Mouse (Mus musculus) lung, postnatal 0 days (tissue): ENCODE measurements at regions not wholly inside any gene's neighbourhood (a gene's known extent, or its start where the extent isn't known, plus 50 kb on each side); places are given as distances from the start of the nearest gene placed in this dataset.
"Not testable (repeated sequence)": the region's sequence is repeated elsewhere in the genome, so short reads cannot be mapped to it uniquely, and the experiment has no call there.

Experiments
- ATAC-seq: fragments of 200-750 bp; cut with Nextera tagmentation; 2 replicates; pipeline ENCODE4 v1.8.0; 2017; ENCODE audit warnings: moderate library complexity
- DNase-seq: peaks from one replicate; pipeline ENCODE4 v3.0.0-alpha.2; 2016; ENCODE audit warnings: low spot score
- H3K27ac ChIP-seq: fragments of 300-500 bp; sonication (generic); 2 replicates; pipeline ENCODE4 v1.5.1; 2014; ENCODE audit warnings: antibody characterized with exemption, mild to moderate bottlenecking, low read length, mixed read lengths
- H3K27me3 ChIP-seq: fragments of 300-500 bp; sonication (generic); replicated peaks from 2 replicates; pipeline ENCODE4 v1.6.1; 2014; ENCODE audit warnings: low read length, mixed read lengths; ENCODE audit not compliant: insufficient read depth
- H3K36me3 ChIP-seq: fragments of 300-500 bp; sonication (generic); 2 replicates; pipeline ENCODE4 v1.6.1; 2014; ENCODE audit warnings: low read length, mixed read lengths; ENCODE audit not compliant: insufficient read depth
- H3K4me1 ChIP-seq: fragments of 300-500 bp; sonication (generic); 2 replicates; pipeline ENCODE4 v1.6.1; 2014; ENCODE audit warnings: antibody characterized with exemption, low read depth, low read length, mixed read lengths; ENCODE audit not compliant: insufficient read depth
- H3K4me2 ChIP-seq: fragments of 300-500 bp; sonication (generic); replicated peaks from 2 replicates; pipeline ENCODE4 v1.6.1; 2014; ENCODE audit warnings: low read depth, mild to moderate bottlenecking, low read length, moderate library complexity, mixed read lengths
- H3K4me3 ChIP-seq: fragments of 300-500 bp; sonication (generic); 2 replicates; pipeline ENCODE4 v1.5.1; 2014; ENCODE audit warnings: low read depth, low read length
- H3K9ac ChIP-seq: fragments of 300-500 bp; sonication (generic); replicated peaks from 2 replicates; pipeline ENCODE4 v1.6.1; 2014; ENCODE audit warnings: low read depth, mild to moderate bottlenecking
- H3K9me3 ChIP-seq: fragments of 300-500 bp; sonication (generic); 2 replicates; pipeline ENCODE4 v1.6.1; 2016; ENCODE audit warnings: low read length, mixed read lengths
- CTCF ChIP-seq: IDR thresholded peaks from 2 replicates; pipeline ENCODE4 v1.5.1; 2016; ENCODE audit warnings: antibody characterized with exemption, mild to moderate bottlenecking
- EP300 ChIP-seq: IDR thresholded peaks from 2 replicates; pipeline ENCODE4 v1.6.1; 2016; ENCODE audit warnings: antibody characterized with exemption, mild to moderate bottlenecking, control low read depth
- WGBS: fragments of 180-500 bp; shearing (Covaris S2); extraction: QIAGEN DNeasy Blood & Tissue Kit; methylation state at CpG from one replicate; pipeline ENCODE4 v1.1.7; 2014; 5-methylcytosine and 5-hydroxymethylcytosine counted together

DNA sequence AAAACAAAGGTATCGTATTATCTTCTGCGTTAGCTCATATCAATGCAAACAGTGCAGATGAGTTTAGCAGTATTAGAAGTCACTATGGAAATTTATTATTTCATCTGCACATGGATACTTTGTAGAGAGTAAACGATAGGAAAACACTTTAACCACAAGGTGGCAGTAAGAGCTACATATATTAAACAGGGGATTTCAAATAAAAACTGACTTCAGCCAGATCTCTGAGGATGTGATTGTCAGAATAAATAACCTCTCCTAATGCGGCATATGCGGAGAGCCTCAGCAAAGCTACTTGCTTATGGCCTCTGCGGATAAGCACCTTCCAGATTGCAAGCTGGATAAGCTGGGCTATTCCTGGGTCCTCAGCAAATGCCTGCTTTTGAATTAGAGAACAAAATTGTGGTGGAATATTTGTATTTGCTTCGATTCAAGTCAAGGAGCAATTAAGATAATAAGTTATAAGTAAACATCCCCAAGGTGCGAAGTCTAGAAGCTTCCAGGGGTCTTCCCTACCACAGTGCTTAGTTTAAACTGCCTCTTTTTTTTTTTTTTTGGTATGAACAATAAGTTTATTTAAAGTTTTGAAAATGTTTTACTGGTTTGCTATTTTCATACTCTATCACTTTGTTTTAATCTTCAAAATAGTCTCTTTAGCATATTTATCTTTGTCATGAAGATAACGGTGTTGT is 96.8 kb upstream of the Steap1 start:
- Histone ChIP-seq H3K4me1 (no peaks in the 10 kb centered on the region), H3K9ac (no peak overlapping the region), H3K36me3 (no peaks in the 10 kb centered on the region), H3K27me3 (no peaks in the 10 kb centered on the region), H3K4me3 (no peak overlapping the region), H3K27ac (no peak overlapping the region), H3K4me2 (no peak overlapping the region), H3K9me3 (no peaks in the 10 kb centered on the region)
- TF ChIP-seq CTCF (peak; percentile 50), EP300 (no peak)
- ATAC-seq = no peak
- WGBS = 35% methylated on average over 9 of the region's 9 CpGs
- peak; percentile 59 for DNase-seq

DNA sequence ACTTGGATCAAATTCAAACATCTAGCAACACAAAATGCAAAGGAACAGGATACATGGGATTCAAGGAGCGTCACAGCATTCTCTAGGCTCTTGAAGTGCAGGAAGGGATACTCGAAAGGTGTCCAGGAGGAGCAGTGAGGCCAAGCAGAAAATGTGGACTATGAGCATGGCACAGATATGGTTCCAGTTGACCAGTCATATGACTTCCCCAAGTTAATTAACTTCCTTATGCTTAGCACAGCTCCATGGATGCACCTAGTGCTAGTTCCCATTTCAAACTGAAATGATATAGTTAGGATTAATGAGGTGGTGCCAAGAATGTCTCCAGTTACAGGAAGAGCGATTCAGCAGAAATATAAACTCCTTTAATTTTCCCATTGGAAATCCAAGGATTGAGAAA is 95.2 kb upstream of the Steap1 start:
- WGBS = 74% methylated on average over 3 of the region's 3 CpGs
- no peak for DNase-seq

DNA sequence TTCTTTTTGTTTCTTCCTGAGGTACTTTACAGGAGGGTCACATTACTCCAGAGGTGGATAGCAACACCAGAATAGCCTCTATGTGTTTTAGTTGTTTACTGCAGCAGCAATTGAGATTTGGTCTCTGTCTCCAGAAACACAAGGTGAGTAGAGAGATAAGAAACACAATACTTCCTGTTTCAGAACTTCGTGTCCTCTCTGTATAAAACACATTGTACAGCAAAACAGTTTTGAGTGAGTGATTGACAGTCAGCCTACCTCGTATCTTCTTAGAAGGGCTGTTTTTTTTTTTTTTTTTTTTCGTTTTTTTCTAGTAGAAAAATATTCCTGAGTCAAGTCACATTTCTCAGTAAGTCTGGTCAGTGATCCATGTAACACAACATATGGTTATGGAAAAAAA is 89.6 kb upstream of the Steap1 start:
- H3K9me3 ChIP-seq = no peaks in the 10 kb centered on the region
- no peak for ATAC-seq
- H3K4me1 ChIP-seq = no peaks in the 10 kb centered on the region
- no peaks in the 10 kb centered on the region for H3K36me3 ChIP-seq
- TF ChIP-seq EP300 (no peak), CTCF (no peak)
- H3K27ac ChIP-seq = no peak overlapping the region
- no peak overlapping the region for H3K4me3 ChIP-seq
- WGBS = 29% methylated on average over 3 of the region's 3 CpGs
- H3K9ac ChIP-seq = no peak overlapping the region
- H3K27me3 ChIP-seq = no peaks in the 10 kb centered on the region
- no peak for DNase-seq
- H3K4me2 ChIP-seq = no peak overlapping the region

More for the DNA sequence above, 95.2 kb upstream of the Steap1 start:
- TF ChIP-seq CTCF (no peak), EP300 (no peak)
- no peaks in the 10 kb centered on the region for H3K9me3 ChIP-seq
- no peaks in the 10 kb centered on the region for H3K27me3 ChIP-seq
- H3K9ac ChIP-seq = no peak overlapping the region
- no peak overlapping the region for H3K4me2 ChIP-seq
- H3K4me3 ChIP-seq = no peak overlapping the region
- no peak overlapping the region for H3K27ac ChIP-seq
- no peaks in the 10 kb centered on the region for H3K36me3 ChIP-seq
- no peaks in the 10 kb centered on the region for H3K4me1 ChIP-seq
- ATAC-seq = no peak

DNA sequence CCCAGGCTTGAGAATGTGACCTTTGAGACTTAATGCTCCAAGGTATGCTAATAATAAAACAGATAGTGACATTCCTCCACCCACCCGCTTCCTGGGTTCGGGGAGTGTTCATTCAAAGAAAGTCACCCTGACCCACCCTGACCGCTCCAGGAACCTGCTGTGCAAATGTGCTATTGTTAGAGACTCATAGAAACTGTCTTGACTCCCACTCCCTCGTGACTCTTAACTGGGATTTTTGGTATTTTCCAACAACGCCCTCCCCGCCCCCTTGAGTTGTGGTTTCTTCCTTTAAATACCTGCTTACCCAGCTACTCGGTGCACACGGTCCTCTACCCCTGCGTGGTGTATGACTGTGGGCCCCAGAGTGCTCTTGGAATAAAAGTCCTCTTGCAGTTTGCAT is 73.5 kb upstream of the Steap1 start:
- H3K4me2 ChIP-seq, DNase-seq, H3K36me3 ChIP-seq, ATAC-seq, H3K4me3 ChIP-seq, H3K27me3 ChIP-seq, H3K9me3 ChIP-seq, H3K9ac ChIP-seq, H3K27ac ChIP-seq, H3K4me1 ChIP-seq: not testable (repeated sequence)
- WGBS = 82% methylated on average over 9 of the region's 9 CpGs
